Mouse (Mus musculus): ENCODE data around the gene Adcyap1r1. TPM values are rescaled to one million over a fixed set of nuclear protein-coding genes. Genes with fewer than 3 reads are reported as not detected.
A peak's percentile ranks its signal among the peaks of the same experiment; 100 is the strongest.

Adcyap1r1 gene
- total and polyA plus RNA-seq, 3 experiments, result 4.4 to 4.8 (median 4.5) TPM

DNA sequence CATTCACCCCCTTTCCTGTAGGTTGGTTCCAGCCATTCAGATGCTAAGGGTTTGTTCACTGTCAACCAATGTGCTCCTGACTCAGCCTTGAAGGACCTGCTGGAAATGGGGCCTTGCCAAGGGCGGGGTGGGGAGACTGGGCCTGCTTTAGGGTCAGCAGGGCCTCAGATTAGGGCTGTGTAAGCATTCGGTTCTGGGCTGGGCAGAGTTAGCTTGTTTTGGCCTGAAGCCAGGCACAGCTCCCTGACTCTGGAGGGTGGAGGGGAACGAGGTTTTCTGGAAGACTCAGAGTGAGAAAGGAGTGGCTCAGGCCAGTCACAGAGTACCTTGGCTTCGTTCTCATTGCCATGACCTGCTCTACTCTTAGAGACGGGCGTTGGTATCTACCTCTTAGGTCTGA lies 35.9 kb downstream of the Adcyap1r1 start:
- 48% methylated on average over 6 of the region's 6 CpGs for WGBS
- Histone ChIP-seq H3K27ac (no peak overlapping the region), H3K4me3 (no peak overlapping the region), H3K36me3 (ENCODE audit: control insufficient read depth, insufficient read depth, low read length) (no peaks in the 10 kb centered on the region), H3K4me1 (ENCODE audit: control insufficient read depth, insufficient read depth, low read length) (no peaks in the 10 kb centered on the region; the same call in 1 of the 2 replicates), H3K9ac (ENCODE audit: low read depth, low read length) (no peak overlapping the region), H3K27me3 (ENCODE audit: control insufficient read depth, insufficient read depth, low read length) (no peaks in the 10 kb centered on the region), H3K79me2 (replicated peaks; ENCODE audit: control insufficient read depth, insufficient read depth, low read length) (no peaks in the 10 kb centered on the region)
- peak; percentile 56 to 72 for DNase-seq
- TF ChIP-seq CTCF (IDR thresholded peaks at IDR 0.05) (no peak), POLR2A (IDR thresholded peaks at IDR 0.05; ENCODE audit: insufficient read depth, low read depth, low read length) (no peak), EP300 (IDR thresholded peaks at IDR 0.05; ENCODE audit: insufficient read depth, low read depth, low read length) (no peak)
- intact Hi-C loops (cut with DNase I), result no loop called here

- no peak for DNase-seq
- intact Hi-C loops (cut with DNase I), result no loop called here
- Histone ChIP-seq H3K79me2 (replicated peaks; ENCODE audit: control insufficient read depth, insufficient read depth, low read length) (no peaks in the 10 kb centered on the region), H3K27me3 (ENCODE audit: control insufficient read depth, insufficient read depth, low read length) (no peaks in the 10 kb centered on the region), H3K4me3 (no peak overlapping the region), H3K27ac (no peak overlapping the region), H3K4me1 (ENCODE audit: control insufficient read depth, insufficient read depth, low read length) (no peaks in the 10 kb centered on the region; the same call in 1 of the 2 replicates), H3K9ac (ENCODE audit: low read depth, low read length) (no peak overlapping the region), H3K36me3 (ENCODE audit: control insufficient read depth, insufficient read depth, low read length) (no peaks in the 10 kb centered on the region)
- 96% methylated on average over 4 of the region's 4 CpGs for WGBS
- TF ChIP-seq POLR2A (IDR thresholded peaks at IDR 0.05; ENCODE audit: insufficient read depth, low read depth, low read length) (no peak), EP300 (IDR thresholded peaks at IDR 0.05; ENCODE audit: insufficient read depth, low read depth, low read length) (no peak), CTCF (IDR thresholded peaks at IDR 0.05) (no peak)
These were observed 44.4 kb downstream of the Adcyap1r1 start for GRCm38 (mm10) chr6:55496201-55496600.

DNA sequence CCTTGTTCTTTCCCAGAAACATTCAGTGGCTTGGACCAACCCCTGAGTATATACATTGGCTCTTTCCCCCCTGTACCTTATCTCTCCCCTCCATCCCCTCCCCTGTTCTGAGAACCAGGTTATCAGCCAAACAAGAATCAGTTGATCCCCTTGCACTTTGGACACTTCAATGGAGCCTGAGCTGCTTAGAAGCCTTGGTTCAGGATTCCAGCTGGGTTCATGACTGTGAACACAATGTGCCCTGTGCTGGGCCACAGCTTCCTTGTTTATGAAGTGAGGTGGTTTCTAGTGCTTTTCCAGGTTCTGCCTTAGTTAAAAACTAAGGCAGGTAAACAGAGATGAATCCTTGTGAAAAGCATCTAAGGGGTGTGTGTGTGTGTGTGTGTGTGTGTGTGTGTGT lies 47.0 kb downstream of the Adcyap1r1 start:
- H3K4me3 ChIP-seq, result no peak overlapping the region
- H3K79me2 ChIP-seq (replicated peaks; ENCODE audit: control insufficient read depth, insufficient read depth, low read length), result no peaks in the 10 kb centered on the region
- intact Hi-C loops (cut with DNase I), result no loop called here
- H3K27ac ChIP-seq, result no peak overlapping the region
- no peaks in the 10 kb centered on the region for H3K36me3 ChIP-seq (ENCODE audit: control insufficient read depth, insufficient read depth, low read length)
- TF ChIP-seq CTCF (IDR thresholded peaks at IDR 0.05) (no peak), EP300 (IDR thresholded peaks at IDR 0.05; ENCODE audit: insufficient read depth, low read depth, low read length) (no peak), POLR2A (IDR thresholded peaks at IDR 0.05; ENCODE audit: insufficient read depth, low read depth, low read length) (no peak)
- DNase-seq, result no peak
- no peaks in the 10 kb centered on the region for H3K27me3 ChIP-seq (ENCODE audit: control insufficient read depth, insufficient read depth, low read length)
- no peak overlapping the region for H3K9ac ChIP-seq (ENCODE audit: low read depth, low read length)
- no peaks in the 10 kb centered on the region; the same call in 1 of the 2 replicates for H3K4me1 ChIP-seq (ENCODE audit: control insufficient read depth, insufficient read depth, low read length)

DNA sequence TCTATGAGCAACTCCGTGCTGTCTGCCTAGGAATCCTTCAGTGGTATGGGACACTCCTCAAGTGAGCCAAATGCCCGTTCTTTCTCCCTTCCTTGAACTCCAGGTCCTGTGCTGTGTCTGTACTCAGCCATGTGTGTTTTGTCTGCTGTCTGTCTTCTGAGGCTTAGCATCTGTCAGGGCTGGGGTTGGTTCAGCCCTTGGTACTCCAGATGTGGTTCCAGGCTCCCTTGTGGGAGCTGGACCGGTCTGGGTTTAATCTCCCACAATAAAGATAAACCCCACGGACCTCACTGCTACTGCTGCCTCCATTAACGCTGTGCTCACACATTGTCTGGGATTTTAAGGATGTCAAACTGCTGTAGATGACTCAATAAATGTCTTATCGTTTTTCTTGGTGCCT lies 49.3 kb downstream of the Adcyap1r1 start:
- intact Hi-C loops (cut with DNase I), result no loop called here
- no peaks in the 10 kb centered on the region; the same call in 1 of the 2 replicates for H3K4me1 ChIP-seq (ENCODE audit: control insufficient read depth, insufficient read depth, low read length)
- no peak overlapping the region for H3K27ac ChIP-seq
- no peaks in the 10 kb centered on the region for H3K27me3 ChIP-seq (ENCODE audit: control insufficient read depth, insufficient read depth, low read length)
- H3K36me3 ChIP-seq (ENCODE audit: control insufficient read depth, insufficient read depth, low read length), result no peaks in the 10 kb centered on the region
- no peak overlapping the region for H3K9ac ChIP-seq (ENCODE audit: low read depth, low read length)
- no peak overlapping the region for H3K4me3 ChIP-seq
- H3K79me2 ChIP-seq (replicated peaks; ENCODE audit: control insufficient read depth, insufficient read depth, low read length), result no peaks in the 10 kb centered on the region
- no peak for TF ChIP-seq CTCF (IDR thresholded peaks at IDR 0.05)
- no peak for TF ChIP-seq POLR2A (IDR thresholded peaks at IDR 0.05; ENCODE audit: insufficient read depth, low read depth, low read length)
- no peak for TF ChIP-seq EP300 (IDR thresholded peaks at IDR 0.05; ENCODE audit: insufficient read depth, low read depth, low read length)
- WGBS, result 55% methylated on average over 6 of the region's 6 CpGs
- no peak for DNase-seq

DNA sequence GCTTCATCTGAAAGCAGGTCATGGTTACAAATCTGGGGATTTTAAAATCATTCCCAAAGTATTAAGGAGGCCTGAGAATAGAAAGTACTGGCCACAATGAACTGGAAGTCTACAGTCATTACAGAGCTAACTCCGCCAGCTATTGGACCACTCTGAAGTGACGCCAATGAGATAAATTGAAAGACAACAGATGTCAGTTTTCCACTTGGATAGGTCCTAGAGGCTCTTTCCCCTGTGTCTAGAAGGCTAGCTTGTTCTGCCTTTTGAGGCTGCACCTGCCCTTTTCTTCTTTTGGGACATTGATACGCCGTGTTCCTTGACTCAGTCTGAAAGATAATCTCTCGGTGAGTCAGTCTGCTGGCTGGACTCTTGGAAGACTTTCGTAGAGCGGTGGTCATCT lies 50.5 kb downstream of the Adcyap1r1 start:
- intact Hi-C loops (cut with DNase I), result no loop called here
- Histone ChIP-seq H3K79me2 (replicated peaks; ENCODE audit: control insufficient read depth, insufficient read depth, low read length) (no peaks in the 10 kb centered on the region), H3K4me3 (no peak overlapping the region), H3K27me3 (ENCODE audit: control insufficient read depth, insufficient read depth, low read length) (no peaks in the 10 kb centered on the region), H3K27ac (no peak overlapping the region), H3K9ac (ENCODE audit: low read depth, low read length) (no peak overlapping the region), H3K4me1 (ENCODE audit: control insufficient read depth, insufficient read depth, low read length) (no peaks in the 10 kb centered on the region; the same call in 1 of the 2 replicates), H3K36me3 (ENCODE audit: control insufficient read depth, insufficient read depth, low read length) (no peaks in the 10 kb centered on the region)
- DNase-seq, result no peak
- TF ChIP-seq EP300 (IDR thresholded peaks at IDR 0.05; ENCODE audit: insufficient read depth, low read depth, low read length) (no peak), CTCF (IDR thresholded peaks at IDR 0.05) (no peak), POLR2A (IDR thresholded peaks at IDR 0.05; ENCODE audit: insufficient read depth, low read depth, low read length) (no peak)
- 70% methylated on average over 7 of the region's 7 CpGs for WGBS

DNA sequence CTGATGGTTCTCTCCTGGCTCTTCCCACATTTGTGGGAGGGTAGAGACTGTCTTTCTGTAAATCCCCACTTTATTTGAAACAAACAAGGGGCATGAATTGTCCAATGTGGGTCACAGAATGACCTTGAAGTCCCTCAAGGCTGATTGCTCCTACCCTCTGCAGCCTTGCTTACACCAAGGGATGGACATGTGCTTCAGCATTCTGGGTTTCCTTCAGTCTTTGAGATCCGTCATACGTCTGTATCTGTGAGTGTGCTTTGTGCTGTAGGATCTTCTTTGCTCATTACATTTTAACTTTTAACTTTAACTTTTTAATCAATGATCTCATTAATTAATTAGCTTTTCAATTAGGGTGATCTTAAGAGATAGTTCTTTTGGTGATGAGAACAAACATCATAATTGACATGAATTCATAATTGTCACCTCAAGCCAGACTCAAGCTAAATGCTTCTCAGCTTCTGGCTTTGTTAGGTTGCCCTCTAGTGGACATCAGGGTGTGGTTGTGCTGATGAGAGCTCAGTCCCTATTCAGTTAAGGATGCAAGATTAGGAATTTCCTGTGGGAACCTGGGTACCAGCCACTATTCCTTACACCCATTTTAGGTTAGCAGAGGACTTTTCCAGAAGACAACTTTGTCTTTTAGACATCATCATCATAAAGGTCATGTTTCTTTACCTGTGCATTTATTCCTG lies 53.2 kb downstream of the Adcyap1r1 start:
- no peak overlapping the region for H3K9ac ChIP-seq (ENCODE audit: low read depth, low read length)
- WGBS, result 93% methylated on average over 2 of the region's 2 CpGs
- no peaks in the 10 kb centered on the region; the same call in 1 of the 2 replicates for H3K4me1 ChIP-seq (ENCODE audit: control insufficient read depth, insufficient read depth, low read length)
- H3K27ac ChIP-seq, result no peak overlapping the region
- no peaks in the 10 kb centered on the region for H3K36me3 ChIP-seq (ENCODE audit: control insufficient read depth, insufficient read depth, low read length)
- intact Hi-C loops (cut with DNase I), result loop anchor here (1.0 kb wide), 1 partner anchor 44 kb away; no protein-coding TSS in a partner anchor
- H3K79me2 ChIP-seq (replicated peaks; ENCODE audit: control insufficient read depth, insufficient read depth, low read length), result no peaks in the 10 kb centered on the region
- TF ChIP-seq CTCF (IDR thresholded peaks at IDR 0.05) (peak; percentile 93), POLR2A (IDR thresholded peaks at IDR 0.05; ENCODE audit: insufficient read depth, low read depth, low read length) (no peak), EP300 (IDR thresholded peaks at IDR 0.05; ENCODE audit: insufficient read depth, low read depth, low read length) (0 out of 2 replicates have a peak, but pooled peaks have one; percentile 22)
- H3K27me3 ChIP-seq (ENCODE audit: control insufficient read depth, insufficient read depth, low read length), result no peaks in the 10 kb centered on the region
- H3K4me3 ChIP-seq, result no peak overlapping the region
- DNase-seq, result peak in 1 of 2 experiments; percentile 28

Measured in heart, adult 2 months (tissue).